Comparison of ENCODE assay signal across 7 mouse cellular contexts in the genomic region with DNA sequence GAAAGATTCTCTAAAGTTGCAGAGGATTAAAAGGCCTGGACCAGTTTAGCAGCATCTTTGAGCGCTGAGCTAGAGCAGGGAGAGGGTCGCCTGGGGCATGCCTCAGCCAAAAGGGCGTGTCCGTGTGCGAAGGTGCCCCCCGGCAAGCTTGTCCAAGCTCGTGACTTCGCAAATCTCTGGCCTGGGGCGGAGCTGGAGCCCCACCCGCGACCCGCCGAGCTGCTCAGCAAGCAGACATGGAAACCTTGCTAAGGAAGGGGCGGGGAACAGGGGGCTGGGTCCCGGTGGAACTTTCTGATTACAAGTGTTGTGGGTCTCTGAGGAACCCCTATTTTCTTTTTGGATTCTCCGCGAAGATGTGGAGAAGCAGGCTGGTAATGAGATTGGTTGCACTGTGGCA.
DNase-seq lines count a peak whose midpoint lies in the region; ATAC-seq and TF ChIP-seq lines count a peak whose summit lies in the region.

No protein-coding gene starts in this region.

- no peak overlapping the region for H3ac ChIP-seq in myocyte (ENCODE audit: control insufficient read depth, insufficient read length)

- H3K4me1 ChIP-seq in embryonic facial prominence, embryonic 10.5 days: peaks cover 35% of the 10 kb centered on the region
- peaks cover 5% of the 10 kb centered on the region; the same call in 1 of the 2 replicates for H3K4me1 ChIP-seq in hindbrain, embryonic 14.5 days (replicated peaks; ENCODE audit: control insufficient read depth, insufficient read depth, low read length)

- peaks cover 80% of the 10 kb centered on the region for H3K27me3 ChIP-seq in embryonic facial prominence, embryonic 10.5 days (replicated peaks; ENCODE audit: low read depth, poor library complexity, severe bottlenecking)
- H3K27me3 ChIP-seq in hindbrain, embryonic 14.5 days (ENCODE audit: control insufficient read depth, insufficient read depth, low read length): peaks cover 7% of the 10 kb centered on the region; the same call in 1 of the 2 replicates
- no peaks in the 10 kb centered on the region for H3K27me3 ChIP-seq in myocyte (ENCODE audit: control insufficient read depth, insufficient read depth, insufficient read length)

- peak overlapping the region; percentile 61 for H3K4me3 ChIP-seq in embryonic facial prominence, embryonic 10.5 days
- H3K4me3 ChIP-seq in hindbrain, embryonic 14.5 days (replicated peaks; ENCODE audit: low read length): peak overlapping the region; percentile 41
- H3K4me3 ChIP-seq in myocyte: no peak overlapping the region

- no peaks in the 10 kb centered on the region for H3K9me3 ChIP-seq in embryonic facial prominence, embryonic 10.5 days
- no peaks in the 10 kb centered on the region for H3K9me3 ChIP-seq in hindbrain, embryonic 14.5 days (ENCODE audit: control insufficient read depth, low read length)

- H3K4me2 ChIP-seq in hindbrain, embryonic 14.5 days (replicated peaks): peak overlapping the region; percentile 91
- peak overlapping the region; percentile 36 for H3K4me2 ChIP-seq in myocyte (ENCODE audit: low read depth)

- no peak for TF ChIP-seq POLR2A in myocyte (IDR thresholded peaks at IDR 0.05; ENCODE audit: insufficient read length, low read depth)

- H3K9ac ChIP-seq in hindbrain, embryonic 14.5 days: peak overlapping the region; percentile 72

- ATAC-seq in hindbrain, embryonic 14.5 days (ENCODE audit: low FRiP score): no peak; the same call in 1 of the 2 replicates

- no peak overlapping the region; the same call in 1 of the 2 replicates for H3K27ac ChIP-seq in embryonic facial prominence, embryonic 10.5 days (replicated peaks)
- H3K27ac ChIP-seq in hindbrain, embryonic 14.5 days: peak overlapping the region; percentile 87

- no peaks in the 10 kb centered on the region for H3K79me2 ChIP-seq in myocyte (ENCODE audit: control insufficient read depth, insufficient read depth)

- H3K36me3 ChIP-seq in embryonic facial prominence, embryonic 10.5 days (replicated peaks): no peaks in the 10 kb centered on the region
- no peaks in the 10 kb centered on the region for H3K36me3 ChIP-seq in hindbrain, embryonic 14.5 days (replicated peaks; ENCODE audit: control insufficient read depth, insufficient read depth)
- H3K36me3 ChIP-seq in myocyte (ENCODE audit: control insufficient read depth, insufficient read depth): no peaks in the 10 kb centered on the region

- DNase-seq in left cerebral cortex, adult 18-20 months (ENCODE audit: low spot score in 2 of 2): peak; percentile 14 to 36
- DNase-seq in left cerebral cortex, adult 9 months (ENCODE audit: low spot score in 2 of 2): no peak
- DNase-seq in embryonic facial prominence, embryonic 10.5 days (ENCODE audit: low spot score): peak; percentile 47
- peak; percentile 37 for DNase-seq in hindbrain, embryonic 14.5 days (ENCODE audit: low spot score)
- DNase-seq in ovary, postnatal 36 days (ENCODE audit: low spot score): no peak
- DNase-seq in urinary bladder, postnatal 36 days (ENCODE audit: low spot score in 2 of 2): no peak

- under 1% methylated on average over 17 of the region's 17 CpGs for WGBS in embryonic facial prominence, embryonic 10.5 days
- 0% methylated on average over 17 of the region's 17 CpGs for WGBS in hindbrain, embryonic 14.5 days

TF ChIP-seq in myocyte, 11 proteins besides CTCF, POLR2A, EP300 and RAD21:
- TF ChIP-seq USF1 (IDR thresholded peaks at IDR 0.05; ENCODE audit: low read depth) (no peak), CEBPB (IDR thresholded peaks at IDR 0.05; ENCODE audit: insufficient read depth, poor library complexity, severe bottlenecking) (no peak), MYOG (IDR thresholded peaks at IDR 0.05; ENCODE audit: control insufficient read depth in 1 of 3, insufficient read depth in 1 of 3, insufficient read length in 2 of 3, low read depth in 2 of 3) (no peak), MYOD1 (IDR thresholded peaks at IDR 0.05; ENCODE audit: control insufficient read depth in 1 of 3, insufficient read length in 2 of 3, low read depth in 2 of 3) (no peak), REST (IDR thresholded peaks at IDR 0.05; ENCODE audit: insufficient read depth, insufficient read length) (no peak), MAX (IDR thresholded peaks at IDR 0.05; ENCODE audit: low read depth) (no peak)

Comparison
In these comparisons a context has a peak if more than half of its experiments do, and no peak if none do; other contexts are left out.
1. DNase-seq: peak in left cerebral cortex, adult 18-20 months (2 of 2), embryonic facial prominence, embryonic 10.5 days (single experiment) and hindbrain, embryonic 14.5 days (single experiment); none in left cerebral cortex, adult 9 months (0 of 2), ovary, postnatal 36 days (single experiment) and urinary bladder, postnatal 36 days (0 of 2).